Mouse (Mus musculus) bone marrow, adult 2 months (tissue): ENCODE data around the gene Mmd2. TPM values are rescaled to one million over a fixed set of nuclear protein-coding genes. Genes with fewer than 3 reads are reported as not detected.

Experiments used
- H3K27ac ChIP-seq: fragments of 200-500 bp; 2 replicates; pipeline ENCODE4 v1.5.1; 2012; ENCODE audit warnings: low read depth, mild to moderate bottlenecking, control low read depth, inconsistent platforms, low read length; ENCODE audit not compliant: control insufficient read depth, poor library complexity, insufficient read depth
- H3K4me1 ChIP-seq: fragments of 200-500 bp; 2 replicates; pipeline ENCODE4 v1.6.1; 2011; ENCODE audit warnings: low read length; ENCODE audit not compliant: control insufficient read depth, insufficient read depth
- H3K4me3 ChIP-seq: fragments of 200-500 bp; replicated peaks from 2 replicates; pipeline ENCODE3; 2011; ENCODE audit warnings: mild to moderate bottlenecking, low read depth, low read length, control low read depth; ENCODE audit not compliant: control insufficient read depth
- CTCF ChIP-seq: fragments of 200-500 bp; IDR thresholded peaks from 2 replicates; pipeline ENCODE4 v1.5.1; 2011; ENCODE audit warnings: low read length, control low read depth; ENCODE audit not compliant: control insufficient read depth, insufficient read depth
- POLR2A ChIP-seq: fragments of 200-500 bp; IDR thresholded peaks from 2 replicates; pipeline ENCODE4 v1.6.1; 2011; ENCODE audit warnings: low read depth, mild to moderate bottlenecking, control low read depth, low read length, borderline replicate concordance; ENCODE audit not compliant: control insufficient read depth
- WGBS: fragments of 180-500 bp; shearing (Covaris S2); methylation state at CpG from one replicate; pipeline ENCODE4 v1.1.7; 2018; 5-methylcytosine and 5-hydroxymethylcytosine counted together
- polyA plus RNA-seq: library from polyadenylated mRNA; stranded (reverse); fragments of >200 nt; gene quantifications from 2 replicates; pipeline ENCODE4 v1.2.4, GENCODE M21; 2011; ENCODE audit warnings: low replicate concordance; ENCODE audit not compliant: missing spikeins, insufficient read depth, insufficient read length

Mmd2 gene
- polyA plus RNA-seq, 1 experiment: not detected

GRCm38 (mm10) chr5:142549441-142549840 is 59.2 kb downstream of the Mmd2 start:
- Histone ChIP-seq H3K4me3 (no peak overlapping the region), H3K27ac (no peak overlapping the region), H3K4me1 (no peaks in the 10 kb centered on the region)
- TF ChIP-seq POLR2A (no peak), CTCF (no peak)
- WGBS: 81% methylated on average over 9 of the region's 9 CpGs

GRCm38 (mm10) chr5:142547066-142547465 is 61.5 kb downstream of the Mmd2 start:
- Histone ChIP-seq H3K27ac (no peak overlapping the region), H3K4me3 (no peak overlapping the region), H3K4me1 (no peaks in the 10 kb centered on the region)
- WGBS: 83% methylated on average over 3 of the region's 3 CpGs
- TF ChIP-seq CTCF (no peak), POLR2A (no peak)

GRCm38 (mm10) chr5:142546344-142546743 is 62.3 kb downstream of the Mmd2 start:
- no peak overlapping the region for H3K4me3 ChIP-seq
- no peak for TF ChIP-seq CTCF
- 47% methylated on average over 5 of the region's 5 CpGs for WGBS
- no peak overlapping the region for H3K27ac ChIP-seq
- no peaks in the 10 kb centered on the region for H3K4me1 ChIP-seq

- no peaks in the 10 kb centered on the region for H3K4me1 ChIP-seq
- 64% methylated on average over 5 of the region's 5 CpGs for WGBS
- H3K27ac ChIP-seq: no peak overlapping the region
- no peak overlapping the region for H3K4me3 ChIP-seq
- no peak for TF ChIP-seq POLR2A
- TF ChIP-seq CTCF: no peak
Observed at GRCm38 (mm10) chr5:142545014-142545795, 63.4 kb downstream of the Mmd2 start.

GRCm38 (mm10) chr5:142537286-142537685 is 71.3 kb downstream of the Mmd2 start:
- H3K27ac ChIP-seq: no peak overlapping the region
- no peaks in the 10 kb centered on the region for H3K4me1 ChIP-seq
- no peak overlapping the region for H3K4me3 ChIP-seq
- 72% methylated on average over 3 of the region's 3 CpGs for WGBS
- TF ChIP-seq CTCF (no peak), POLR2A (no peak)

- 80% methylated on average over 4 of the region's 4 CpGs for WGBS
- no peak overlapping the region for H3K27ac ChIP-seq
- no peak overlapping the region for H3K4me3 ChIP-seq
- no peaks in the 10 kb centered on the region for H3K4me1 ChIP-seq
- no peak for TF ChIP-seq CTCF
- no peak for TF ChIP-seq POLR2A
Observed at GRCm38 (mm10) chr5:142535388-142535787, 73.2 kb downstream of the Mmd2 start.

GRCm38 (mm10) chr5:142529915-142530314 is 78.7 kb downstream of the Mmd2 start, which contains the start of gene Papolb:
TSS of gene Papolb (minus strand) at chr5:142530076.
- no peaks in the 10 kb centered on the region for H3K4me1 ChIP-seq
- H3K4me3 ChIP-seq: no peak within 1 kb of the TSS
- H3K27ac ChIP-seq: no peak within 1 kb of the TSS
- WGBS: 52% methylated on average over 41 of the region's 41 CpGs
- TF ChIP-seq POLR2A: no peak
- no peak for TF ChIP-seq CTCF

GRCm38 (mm10) chr5:142524711-142525464 is 83.7 kb downstream of the Mmd2 start:
- TF ChIP-seq CTCF (no peak), POLR2A (no peak)
- no peaks in the 10 kb centered on the region for H3K4me1 ChIP-seq
- WGBS: 76% methylated on average over 8 of the region's 8 CpGs
- H3K27ac ChIP-seq: no peak overlapping the region
- no peak overlapping the region for H3K4me3 ChIP-seq
